Mouse (Mus musculus): ENCODE measurements around the gene 1810009A15Rik. TPM values are rescaled to one million over a fixed set of nuclear protein-coding genes. Genes with fewer than 3 reads are reported as not detected.
"Not testable (repeated sequence)": the region's sequence is repeated elsewhere in the genome, so short reads cannot be mapped to it uniquely, and the experiment has no call there.

1810009A15Rik gene
- polyA plus RNA-seq, 1 experiment from 2014 or later: 107 TPM

DNA sequence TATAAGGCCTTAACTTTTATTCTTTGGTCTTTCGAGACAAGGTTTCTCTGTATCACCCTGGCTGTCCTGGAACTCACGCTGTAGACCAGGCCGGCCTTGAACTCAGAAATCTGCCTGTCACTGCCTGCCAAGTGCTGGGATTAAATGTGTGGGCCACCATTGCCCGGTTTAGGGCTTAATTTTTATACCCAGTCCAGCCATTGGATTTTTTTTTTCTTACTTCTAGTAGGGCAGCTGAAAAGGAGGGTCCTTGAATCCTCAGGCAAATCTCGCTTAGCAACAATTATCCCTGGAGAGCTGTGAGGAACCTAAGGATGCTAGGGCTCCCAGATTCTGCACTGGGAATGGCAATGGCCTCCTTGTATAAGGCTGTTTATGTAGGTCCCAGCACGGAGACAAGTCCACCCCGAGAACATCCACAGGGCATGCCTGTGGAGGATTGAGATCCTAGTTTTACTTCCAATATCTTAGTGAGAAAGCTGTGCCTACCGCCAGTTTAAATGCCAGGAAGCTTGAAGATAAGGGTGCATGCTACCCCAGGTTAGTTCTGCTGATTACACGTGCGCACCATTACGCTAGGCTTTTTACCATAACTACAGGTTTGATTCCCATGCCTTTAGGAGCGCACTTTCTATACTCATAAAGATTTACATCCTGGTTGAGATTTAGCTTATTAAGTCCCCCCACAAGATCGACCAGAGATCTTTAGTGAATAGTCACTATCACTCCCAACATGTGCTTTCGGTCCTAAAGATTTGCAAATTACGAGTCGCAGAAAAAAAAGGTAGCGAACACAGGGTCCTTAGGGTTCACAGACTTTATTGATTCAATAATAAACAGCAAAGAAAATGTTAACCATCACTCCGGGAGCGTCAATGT, 829 bp upstream of the 1810009A15Rik start:
- 16% methylated on average over 19 of the region's 19 CpGs for WGBS
- H3K9me3 ChIP-seq (ENCODE audit: control insufficient read depth, low read length): no peaks in the 10 kb centered on the region
- ATAC-seq (ENCODE audit: low FRiP score) (no peak), DNase-seq (ENCODE audit: low spot score) (peak; percentile 18)
- peak overlapping the region; percentile 80 for H3K27ac ChIP-seq (ENCODE audit: low read depth, low read length)
- H3K9ac ChIP-seq (ENCODE audit: low read depth, low read length): peak overlapping the region; percentile 83
- H3K27me3 ChIP-seq (ENCODE audit: control insufficient read depth, insufficient read depth, low read length): no peaks in the 10 kb centered on the region
- no peaks in the 10 kb centered on the region for H3K36me3 ChIP-seq (ENCODE audit: control insufficient read depth, insufficient read depth, low read length)
- peak overlapping the region; percentile 47 for H3K4me2 ChIP-seq (replicated peaks; ENCODE audit: low read depth, low read length)
- H3K4me1 ChIP-seq (replicated peaks; ENCODE audit: control insufficient read depth, insufficient read depth, low read length): peaks cover 3% of the 10 kb centered on the region
- peak overlapping the region; percentile 64 for H3K4me3 ChIP-seq (ENCODE audit: low read depth, low read length)

DNA sequence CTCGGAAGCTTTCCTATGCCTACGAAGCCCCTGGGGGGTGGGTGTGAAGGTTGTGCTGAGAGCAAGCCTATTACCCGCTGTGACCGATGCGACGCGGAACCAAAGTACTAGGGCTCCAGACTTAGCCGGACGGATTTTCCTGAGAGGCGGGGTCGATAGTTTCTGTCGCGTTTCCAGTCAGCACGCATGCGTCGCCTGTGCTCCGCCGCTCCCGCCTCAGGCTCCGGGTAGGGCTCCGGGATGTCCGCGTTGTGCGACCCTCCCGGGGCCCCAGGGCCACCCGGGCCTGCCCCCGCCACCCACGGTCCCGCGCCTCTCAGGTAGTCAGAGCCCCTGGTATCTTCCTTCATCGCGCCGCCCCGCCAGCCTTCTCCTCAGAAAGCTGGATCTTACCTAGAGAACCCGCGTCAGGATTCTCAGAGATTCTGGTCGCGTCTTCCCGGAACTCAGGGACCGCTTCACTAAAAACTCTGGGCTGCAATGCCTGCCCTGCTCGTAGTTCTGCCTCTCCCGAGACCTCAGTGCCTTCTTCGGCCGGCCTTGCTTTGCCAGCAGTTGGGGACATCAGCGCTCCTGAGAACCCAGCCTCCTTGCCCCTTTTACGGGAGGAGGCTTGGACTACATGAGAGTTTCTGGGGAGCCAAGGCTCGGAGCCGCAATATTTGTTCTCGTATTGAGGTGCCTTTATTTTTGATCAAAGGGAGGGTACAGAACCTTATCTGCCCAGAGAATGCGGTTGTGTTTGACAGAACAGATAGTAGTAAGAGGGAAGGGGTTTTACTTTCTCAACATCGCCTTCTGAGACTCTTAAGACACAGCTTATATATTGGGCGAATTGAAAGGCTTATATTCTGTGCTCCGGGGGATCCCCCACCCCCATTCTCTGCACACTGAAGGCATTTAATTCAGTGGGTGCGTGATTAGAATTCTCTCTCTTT, 4.4 kb downstream of the 1810009A15Rik start, which contains the start of gene Ints5:
Ints5 (plus strand) TSS at position 177 of the 938 bp plus-strand sequence.
- peak; percentile 48 for ATAC-seq (ENCODE audit: low FRiP score)
- no peaks in the 10 kb centered on the region for H3K27me3 ChIP-seq (ENCODE audit: control insufficient read depth, insufficient read depth, low read length)
- H3K4me1 ChIP-seq (replicated peaks; ENCODE audit: control insufficient read depth, insufficient read depth, low read length): peaks cover 7% of the 10 kb centered on the region
- H3K27ac ChIP-seq (ENCODE audit: low read depth, low read length): peak within 1 kb of the TSS; percentile 72
- H3K4me2 ChIP-seq (replicated peaks; ENCODE audit: low read depth, low read length): peak within 1 kb of the TSS; percentile 89
- WGBS: 2% methylated on average over 53 of the region's 54 CpGs
- no peaks in the 10 kb centered on the region for H3K9me3 ChIP-seq (ENCODE audit: control insufficient read depth, low read length)
- peak; percentile 92 for DNase-seq (ENCODE audit: low spot score)
- peak within 1 kb of the TSS; percentile 95 for H3K9ac ChIP-seq (ENCODE audit: low read depth, low read length)
- no peaks in the 10 kb centered on the region for H3K36me3 ChIP-seq (ENCODE audit: control insufficient read depth, insufficient read depth, low read length)
- peak within 1 kb of the TSS; percentile 64 for H3K4me3 ChIP-seq (ENCODE audit: low read depth, low read length)

DNA sequence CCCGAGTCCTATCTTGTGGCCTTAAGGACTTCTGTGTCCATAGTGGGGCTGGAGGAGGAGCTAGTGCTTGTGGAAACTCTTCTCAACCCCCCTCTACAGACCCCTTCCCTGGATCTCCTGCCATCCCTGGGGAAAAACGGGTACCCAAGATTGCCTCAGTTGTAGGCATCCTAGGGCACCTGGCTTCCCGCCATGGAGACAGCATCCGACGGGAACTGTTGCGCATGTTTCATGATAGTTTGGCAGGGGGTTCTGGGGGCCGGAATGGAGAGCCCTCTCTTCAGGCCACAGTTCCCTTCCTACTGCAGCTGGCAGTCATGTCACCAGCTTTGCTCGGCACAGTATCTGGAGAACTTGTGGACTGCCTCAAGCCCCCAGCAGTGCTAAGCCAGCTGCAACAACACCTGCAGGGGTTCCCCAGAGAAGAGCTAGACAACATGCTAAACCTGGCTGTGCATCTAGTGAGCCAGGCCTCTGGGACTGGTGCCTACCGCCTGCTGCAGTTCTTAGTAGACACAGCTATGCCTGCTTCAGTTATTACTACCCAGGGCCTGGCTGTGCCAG, 6.8 kb downstream of the 1810009A15Rik start:
- H3K27me3 ChIP-seq (ENCODE audit: control insufficient read depth, insufficient read depth, low read length): no peaks in the 10 kb centered on the region
- 88% methylated on average over 9 of the region's 9 CpGs for WGBS
- H3K27ac ChIP-seq (ENCODE audit: low read depth, low read length): no peak overlapping the region
- no peak for DNase-seq (ENCODE audit: low spot score)
- no peak for ATAC-seq (ENCODE audit: low FRiP score)
- peaks cover 11% of the 10 kb centered on the region for H3K4me1 ChIP-seq (replicated peaks; ENCODE audit: control insufficient read depth, insufficient read depth, low read length)
- no peak overlapping the region for H3K4me2 ChIP-seq (replicated peaks; ENCODE audit: low read depth, low read length)
- no peaks in the 10 kb centered on the region for H3K36me3 ChIP-seq (ENCODE audit: control insufficient read depth, insufficient read depth, low read length)
- H3K9ac ChIP-seq (ENCODE audit: low read depth, low read length): 0 out of 2 replicates have a peak overlapping the region, but pooled peaks have one; percentile 11
- no peak overlapping the region for H3K4me3 ChIP-seq (ENCODE audit: low read depth, low read length)
- H3K9me3 ChIP-seq (ENCODE audit: control insufficient read depth, low read length): no peaks in the 10 kb centered on the region

DNA sequence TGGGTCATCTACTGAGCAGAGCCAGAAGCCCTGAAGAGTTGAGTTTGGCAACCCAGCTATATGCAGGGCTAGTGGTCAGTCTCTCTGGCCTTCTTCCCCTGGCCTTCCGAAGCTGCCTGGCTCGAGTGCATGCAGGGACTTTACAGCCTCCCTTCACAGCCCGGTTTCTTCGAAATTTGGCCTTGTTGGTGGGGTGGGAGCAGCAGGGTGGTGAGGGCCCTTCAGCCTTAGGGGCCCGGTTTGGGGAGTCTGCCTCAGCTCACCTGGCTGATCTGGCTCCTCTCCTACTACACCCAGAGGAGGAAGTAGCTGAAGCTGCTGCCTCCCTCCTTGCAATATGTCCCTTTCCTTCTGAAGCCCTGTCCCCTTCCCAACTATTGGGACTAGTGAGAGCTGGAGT, 7.6 kb downstream of the 1810009A15Rik start:
- WGBS: 90% methylated on average over 5 of the region's 5 CpGs
- peaks cover 11% of the 10 kb centered on the region for H3K4me1 ChIP-seq (replicated peaks; ENCODE audit: control insufficient read depth, insufficient read depth, low read length)
- not testable (repeated sequence) for H3K9me3 ChIP-seq (ENCODE audit: control insufficient read depth, low read length); H3K9ac ChIP-seq (ENCODE audit: low read depth, low read length); H3K4me2 ChIP-seq (replicated peaks; ENCODE audit: low read depth, low read length); H3K36me3 ChIP-seq (ENCODE audit: control insufficient read depth, insufficient read depth, low read length); H3K27ac ChIP-seq (ENCODE audit: low read depth, low read length); ATAC-seq (ENCODE audit: low FRiP score); H3K4me3 ChIP-seq (ENCODE audit: low read depth, low read length); H3K27me3 ChIP-seq (ENCODE audit: control insufficient read depth, insufficient read depth, low read length); DNase-seq (ENCODE audit: low spot score)

DNA sequence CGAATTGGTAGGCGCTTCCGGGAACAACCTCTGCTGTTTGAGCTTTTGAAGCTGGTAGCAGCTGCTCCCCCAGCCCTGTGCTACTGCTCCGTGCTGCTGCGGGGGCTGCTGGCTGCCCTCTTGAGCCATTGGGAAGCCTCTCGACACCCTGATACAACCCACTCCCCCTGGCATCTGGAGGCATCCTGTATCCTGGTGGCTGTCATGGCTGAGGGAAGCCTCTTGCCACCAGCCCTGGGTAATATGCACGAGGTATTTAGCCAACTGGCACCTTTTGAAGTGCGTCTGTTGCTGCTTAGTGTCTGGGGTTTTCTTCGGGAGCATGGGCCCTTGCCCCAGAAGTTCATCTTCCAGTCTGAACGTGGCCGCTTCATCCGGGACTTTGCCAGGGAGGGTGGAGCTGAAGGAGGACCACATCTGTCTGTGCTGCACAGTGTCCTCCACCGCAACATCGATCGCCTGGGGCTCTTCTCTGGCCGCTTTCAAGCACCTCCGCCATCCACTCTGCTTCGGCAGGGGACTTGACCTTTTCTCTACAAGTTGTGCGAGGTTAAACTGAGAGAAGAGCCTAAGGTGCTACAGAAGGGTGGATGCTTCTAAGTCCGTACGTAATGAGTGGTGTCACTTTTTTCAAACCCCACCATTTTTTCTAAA, 8.7 kb downstream of the 1810009A15Rik start:
- H3K4me2 ChIP-seq (replicated peaks; ENCODE audit: low read depth, low read length): peak overlapping the region; percentile 41
- not testable (repeated sequence) for H3K36me3 ChIP-seq (ENCODE audit: control insufficient read depth, insufficient read depth, low read length); H3K9me3 ChIP-seq (ENCODE audit: control insufficient read depth, low read length); H3K27me3 ChIP-seq (ENCODE audit: control insufficient read depth, insufficient read depth, low read length)
- H3K4me1 ChIP-seq (replicated peaks; ENCODE audit: control insufficient read depth, insufficient read depth, low read length): peaks cover 11% of the 10 kb centered on the region
- H3K4me3 ChIP-seq (ENCODE audit: low read depth, low read length): peak overlapping the region; percentile 99
- H3K27ac ChIP-seq (ENCODE audit: low read depth, low read length): peak overlapping the region; percentile 75
- peak; percentile 72 for ATAC-seq (ENCODE audit: low FRiP score)
- 30% methylated on average over 21 of the region's 21 CpGs for WGBS
- H3K9ac ChIP-seq (ENCODE audit: low read depth, low read length): peak overlapping the region; percentile 55
- DNase-seq (ENCODE audit: low spot score): peak; percentile 60

DNA sequence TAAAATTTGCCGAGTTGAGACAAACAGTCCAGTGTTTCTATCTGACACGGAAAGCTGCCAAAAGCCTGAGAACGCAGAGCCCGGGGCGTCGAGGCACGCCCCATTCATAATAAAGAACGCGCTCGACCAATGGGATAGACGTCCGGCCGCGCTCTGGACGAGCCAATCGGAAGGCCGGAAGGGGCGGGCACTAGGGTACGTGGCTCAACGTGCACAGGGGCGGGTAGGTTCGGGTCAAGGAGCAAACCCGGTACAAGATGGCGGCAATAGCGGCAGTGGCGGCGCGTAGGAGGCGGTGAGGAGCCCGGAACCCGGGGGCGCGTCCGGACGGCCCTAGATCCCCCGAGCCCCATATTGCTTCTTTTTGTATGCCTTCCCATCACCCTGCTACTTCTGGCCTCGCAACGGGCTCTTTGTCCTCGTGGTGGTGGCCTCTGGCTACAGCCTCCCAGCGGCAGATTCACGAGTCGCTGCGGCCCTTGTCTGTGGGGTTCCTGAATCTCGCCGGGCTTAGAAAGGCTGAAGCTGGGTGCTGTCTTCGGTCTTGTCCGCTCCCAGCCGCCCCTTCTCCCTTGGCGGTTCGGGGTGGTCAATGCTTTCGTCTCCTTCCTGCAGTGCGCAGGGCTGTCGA, 9.3 kb downstream of the 1810009A15Rik start, which contains the start of gene Ganab:
Ganab (plus strand) TSS at position 207 of the 631 bp plus-strand sequence.
- Histone ChIP-seq H3K27ac (ENCODE audit: low read depth, low read length) (peak within 1 kb of the TSS; percentile 79), H3K4me2 (replicated peaks; ENCODE audit: low read depth, low read length) (peak within 1 kb of the TSS; percentile 70), H3K36me3 (ENCODE audit: control insufficient read depth, insufficient read depth, low read length) (no peaks in the 10 kb centered on the region), H3K4me1 (replicated peaks; ENCODE audit: control insufficient read depth, insufficient read depth, low read length) (peaks cover 11% of the 10 kb centered on the region), H3K27me3 (ENCODE audit: control insufficient read depth, insufficient read depth, low read length) (no peaks in the 10 kb centered on the region), H3K4me3 (ENCODE audit: low read depth, low read length) (peak within 1 kb of the TSS; percentile 99), H3K9ac (ENCODE audit: low read depth, low read length) (peak within 1 kb of the TSS; percentile 97), H3K9me3 (ENCODE audit: control insufficient read depth, low read length) (no peaks in the 10 kb centered on the region)
- ATAC-seq (ENCODE audit: low FRiP score) (peak; percentile 98), DNase-seq (ENCODE audit: low spot score) (peak; percentile 97)
- WGBS: under 1% methylated on average over 53 of the region's 53 CpGs

DNA sequence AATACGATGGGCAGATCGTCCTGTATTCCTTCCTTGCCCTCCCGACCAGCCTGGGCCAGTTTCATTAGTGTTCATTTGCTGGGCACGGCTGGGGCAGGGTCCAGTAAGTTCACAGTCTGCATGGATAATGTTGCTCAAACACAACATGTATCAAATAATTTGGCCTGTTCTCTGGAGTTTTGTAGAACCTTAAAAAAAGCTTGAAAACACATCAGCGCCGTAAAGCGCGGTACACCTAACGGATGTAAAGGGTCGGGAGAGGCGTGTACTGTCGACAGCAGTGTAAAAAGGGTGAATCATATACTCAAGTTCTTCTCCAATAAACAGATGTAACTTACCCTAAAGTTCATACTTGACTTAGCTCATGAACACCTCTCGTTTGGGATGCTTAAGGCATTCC, 9.9 kb downstream of the 1810009A15Rik start:
- Histone ChIP-seq H3K4me3 (ENCODE audit: low read depth, low read length) (peak overlapping the region; percentile 99), H3K36me3 (ENCODE audit: control insufficient read depth, insufficient read depth, low read length) (no peaks in the 10 kb centered on the region), H3K27ac (ENCODE audit: low read depth, low read length) (peak overlapping the region; percentile 79; the same call in 1 of the 2 replicates), H3K27me3 (ENCODE audit: control insufficient read depth, insufficient read depth, low read length) (no peaks in the 10 kb centered on the region), H3K4me2 (replicated peaks; ENCODE audit: low read depth, low read length) (peak overlapping the region; percentile 70), H3K9me3 (ENCODE audit: control insufficient read depth, low read length) (no peaks in the 10 kb centered on the region), H3K4me1 (replicated peaks; ENCODE audit: control insufficient read depth, insufficient read depth, low read length) (peaks cover 11% of the 10 kb centered on the region), H3K9ac (ENCODE audit: low read depth, low read length) (peak overlapping the region; percentile 97)
- no peak for DNase-seq (ENCODE audit: low spot score)
- ATAC-seq (ENCODE audit: low FRiP score): no peak
- WGBS: 15% methylated on average over 13 of the region's 13 CpGs
